Mouse (Mus musculus) limb, embryonic 11.5 days (tissue): ENCODE measurements at regions not wholly inside any gene's neighbourhood (a gene's known extent, or its start where the extent isn't known, plus 50 kb on each side); places are given as distances from the start of the nearest gene placed in this dataset.
A peak's percentile ranks its signal among the peaks of the same experiment; 100 is the strongest.
"Not testable (repeated sequence)": the region's sequence is repeated elsewhere in the genome, so short reads cannot be mapped to it uniquely, and the experiment has no call there.

Experiments
- ATAC-seq: fragments of 200-750 bp; cut with Nextera tagmentation; 2 replicates; pipeline ENCODE4 v1.8.0; 2017; ENCODE audit warnings: low read depth; ENCODE audit not compliant: insufficient number of reproducible peaks, low FRiP score, low TSS enrichment
- DNase-seq: peaks from one replicate; pipeline ENCODE4 v3.0.0-alpha.2; 2015; ENCODE audit warnings: low spot score
- H3K27ac ChIP-seq: fragments of 300-500 bp; sonication (generic); replicated peaks from 2 replicates; pipeline ENCODE4 v1.5.1; 2014; ENCODE audit warnings: low read depth, mild to moderate bottlenecking, low read length
- H3K27me3 ChIP-seq: fragments of 300-500 bp; sonication (generic); 2 replicates; pipeline ENCODE4 v1.6.1; 2014; ENCODE audit warnings: mild to moderate bottlenecking, low read length, mixed read lengths; ENCODE audit not compliant: control insufficient read depth, insufficient read depth
- H3K36me3 ChIP-seq: fragments of 300-500 bp; sonication (generic); 2 replicates; pipeline ENCODE4 v1.6.1; 2014; ENCODE audit warnings: mild to moderate bottlenecking, low read length, moderate library complexity, mixed read lengths; ENCODE audit not compliant: control insufficient read depth, insufficient read depth
- H3K4me1 ChIP-seq: fragments of 300-500 bp; sonication (generic); 2 replicates; pipeline ENCODE4 v1.6.1; 2014; ENCODE audit warnings: low read length, mixed read lengths; ENCODE audit not compliant: control insufficient read depth, insufficient read depth
- H3K4me2 ChIP-seq: fragments of 300-500 bp; sonication (generic); 2 replicates; pipeline ENCODE4 v1.6.1; 2014; ENCODE audit warnings: low read depth, mild to moderate bottlenecking, moderate library complexity; ENCODE audit not compliant: severe bottlenecking
- H3K4me3 ChIP-seq: fragments of 300-500 bp; sonication (generic); 2 replicates; pipeline ENCODE4 v1.5.1; 2014; ENCODE audit warnings: low read depth, low read length
- H3K9ac ChIP-seq: fragments of 300-500 bp; sonication (generic); 2 replicates; pipeline ENCODE4 v1.6.1; 2014; ENCODE audit warnings: mild to moderate bottlenecking, low read length
- H3K9me3 ChIP-seq: fragments of 300-500 bp; sonication (generic); 2 replicates; pipeline ENCODE4 v1.6.1; 2016; ENCODE audit warnings: low read length; ENCODE audit not compliant: control insufficient read depth
- WGBS: fragments of 180-500 bp; shearing (Covaris S2); extraction: QIAGEN DNeasy Blood & Tissue Kit; methylation state at CpG from one replicate; pipeline ENCODE4 v1.1.7; 2014; 5-methylcytosine and 5-hydroxymethylcytosine counted together

- not testable (repeated sequence) for H3K36me3 ChIP-seq, H3K4me1 ChIP-seq, H3K9ac ChIP-seq, H3K27me3 ChIP-seq, H3K27ac ChIP-seq, H3K9me3 ChIP-seq, H3K4me3 ChIP-seq, H3K4me2 ChIP-seq
- 1% methylated on average over 37 of the region's 49 CpGs for WGBS
- ATAC-seq (peak; percentile 97), DNase-seq (peak; percentile 45)
Measured at GRCm38 (mm10) chr4:145774241-145774761, 94.3 kb upstream of the Zfp986 start.

- not testable (repeated sequence) for H3K4me1 ChIP-seq, ATAC-seq, DNase-seq, H3K36me3 ChIP-seq, H3K9ac ChIP-seq, H3K27ac ChIP-seq, H3K27me3 ChIP-seq, H3K4me3 ChIP-seq, H3K9me3 ChIP-seq, H3K4me2 ChIP-seq
- WGBS = 20% methylated on average over 1 of the region's 6 CpGs
Measured at GRCm38 (mm10) chr4:145774884-145775283, 93.7 kb upstream of the Zfp986 start.

DNA sequence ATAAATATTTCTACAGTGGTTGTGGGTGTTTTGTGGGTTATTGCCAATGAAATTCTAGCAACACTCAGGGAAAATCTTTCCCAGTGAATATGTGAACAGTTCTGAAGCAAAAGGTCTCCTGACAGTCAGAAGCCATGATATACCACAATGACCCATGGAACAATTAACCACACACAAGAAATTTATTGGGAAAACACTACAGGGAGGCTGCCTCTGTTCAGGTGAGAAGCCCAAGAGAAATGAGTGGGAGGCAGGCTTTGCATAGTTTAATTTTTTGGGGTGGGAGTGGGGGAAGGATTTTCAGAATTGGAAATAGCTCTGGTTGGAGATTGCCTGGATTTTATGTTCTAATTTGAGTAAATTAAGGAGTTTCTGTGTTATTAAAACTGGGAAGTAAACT, 92.1 kb upstream of the Zfp986 start:
- not testable (repeated sequence) for H3K4me3 ChIP-seq, DNase-seq, ATAC-seq

DNA sequence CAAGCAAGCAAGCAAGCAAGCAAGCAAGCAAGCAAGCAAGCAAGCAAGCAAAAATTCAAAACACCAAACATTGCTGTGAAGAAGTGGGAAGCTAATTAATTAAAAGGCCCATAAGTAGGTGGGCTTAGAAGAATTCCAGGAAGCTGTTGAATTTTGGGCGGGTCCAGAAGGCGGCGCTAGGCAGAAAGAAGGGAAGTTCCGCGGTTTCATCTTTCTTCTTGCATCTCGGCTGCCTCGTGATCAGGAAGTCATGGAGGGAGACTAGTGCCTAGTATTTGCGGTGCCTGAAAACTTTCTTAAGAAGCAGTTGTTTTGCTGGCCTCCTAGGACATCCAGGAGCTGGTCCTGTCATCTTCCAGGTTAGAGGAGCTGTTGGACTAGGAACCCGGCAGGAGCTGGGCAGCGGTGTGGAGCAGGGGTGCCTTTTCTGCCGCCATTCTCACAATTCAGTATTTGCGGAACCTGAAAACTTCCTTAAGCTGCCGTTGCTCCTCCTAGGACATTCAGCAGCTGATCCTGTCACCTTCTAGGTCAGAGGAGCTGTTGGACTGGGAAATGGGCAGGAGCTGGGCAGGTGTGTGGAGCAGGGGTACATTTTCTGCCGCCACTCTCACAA, 87.2 kb upstream of the Zfp986 start:
- not testable (repeated sequence) for H3K4me3 ChIP-seq, H3K27me3 ChIP-seq, DNase-seq, H3K9me3 ChIP-seq, H3K9ac ChIP-seq, H3K36me3 ChIP-seq, H3K27ac ChIP-seq, H3K4me1 ChIP-seq, H3K4me2 ChIP-seq, ATAC-seq
- WGBS = no CpG with 5 or more reads among the region's 14 CpGs

More for the DNA sequence above, 92.1 kb upstream of the Zfp986 start:
- H3K9me3 ChIP-seq, H3K27me3 ChIP-seq, H3K27ac ChIP-seq, H3K4me2 ChIP-seq, H3K4me1 ChIP-seq, H3K36me3 ChIP-seq, H3K9ac ChIP-seq: not testable (repeated sequence)

DNA sequence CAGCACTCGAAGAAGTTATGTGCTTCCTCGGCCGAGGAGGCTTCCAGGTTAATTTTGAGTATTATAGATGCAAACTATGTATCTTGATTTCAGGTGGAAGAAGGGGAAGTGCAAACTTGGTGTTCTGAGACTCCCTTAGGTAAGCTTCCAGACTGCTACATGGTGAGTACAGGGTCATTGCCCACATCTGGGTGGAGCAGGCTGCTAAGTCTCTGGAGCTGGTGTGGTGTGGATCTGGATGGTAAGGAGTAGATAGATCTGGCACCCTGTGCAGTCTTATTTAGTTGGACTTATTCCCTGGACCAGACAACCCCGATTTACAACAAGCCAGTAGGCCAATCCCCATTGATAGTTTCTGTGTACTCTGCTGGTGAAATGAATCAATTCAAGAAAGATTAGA, 53.9 kb upstream of the Zfp986 start:
- no CpG with 5 or more reads among the region's 4 CpGs for WGBS
- not testable (repeated sequence) for H3K36me3 ChIP-seq, DNase-seq, ATAC-seq, H3K9ac ChIP-seq, H3K4me3 ChIP-seq, H3K9me3 ChIP-seq, H3K27ac ChIP-seq, H3K4me1 ChIP-seq, H3K27me3 ChIP-seq, H3K4me2 ChIP-seq
